Mouse (Mus musculus) kidney, adult 2 months (tissue): ENCODE results near the gene AW011738. TPM values are rescaled to one million over a fixed set of nuclear protein-coding genes. Genes with fewer than 3 reads are reported as not detected.
A peak's percentile ranks its signal among the peaks of the same experiment; 100 is the strongest.

ENCODE experiments used
- DNase-seq: peaks from one replicate; pipeline ENCODE4 v3.0.0; 2021
- H3K27ac ChIP-seq: fragments of 200-500 bp; 2 replicates; pipeline ENCODE4 v1.5.1; 2012; ENCODE audit warnings: low read depth, low read length, control low read depth, inconsistent platforms; ENCODE audit not compliant: insufficient read depth
- H3K27me3 ChIP-seq: fragments of 200-500 bp; replicated peaks from 2 replicates; pipeline ENCODE4 v1.6.1; 2012; ENCODE audit warnings: mild to moderate bottlenecking, moderate library complexity, low read length, inconsistent platforms; ENCODE audit not compliant: control insufficient read depth, insufficient read depth
- H3K36me3 ChIP-seq: fragments of 200-500 bp; 2 replicates; pipeline ENCODE4 v1.6.1; 2012; ENCODE audit warnings: mild to moderate bottlenecking, moderate library complexity, low read length, inconsistent platforms; ENCODE audit not compliant: control insufficient read depth, insufficient read depth
- H3K4me1 ChIP-seq: fragments of 200-500 bp; 2 replicates; pipeline ENCODE4 v1.6.1; 2011; ENCODE audit warnings: low read length; ENCODE audit not compliant: control insufficient read depth, insufficient read depth
- H3K4me3 ChIP-seq: fragments of 200-500 bp; 2 replicates; pipeline ENCODE4 v1.5.1; 2011; ENCODE audit warnings: mild to moderate bottlenecking, low read depth, low read length, control low read depth; ENCODE audit not compliant: insufficient read depth
- CTCF ChIP-seq: fragments of 200-500 bp; conservative IDR thresholded peaks from 2 replicates; pipeline ENCODE4 v1.5.1; 2011; ENCODE audit warnings: low read depth, mild to moderate bottlenecking, control low read depth, low read length, moderate library complexity, mixed read lengths; ENCODE audit not compliant: insufficient read depth, insufficient read length
- POLR2A ChIP-seq: fragments of 200-500 bp; IDR thresholded peaks from one replicate; pipeline ENCODE4 v1.6.1; 2011; ENCODE audit warnings: low read depth, low read length, control low read depth
- WGBS: fragments of 180-500 bp; shearing (Covaris S2); methylation state at CpG from one replicate; pipeline ENCODE4 v1.1.7; 2018; 5-methylcytosine and 5-hydroxymethylcytosine counted together
- polyA plus RNA-seq: library from polyadenylated mRNA; depleted of rRNA; stranded (reverse); fragments of >200 nt; gene quantifications from 2 replicates; pipeline ENCODE4 v1.2.3, GENCODE M21; 2012; rRNA removed

AW011738 gene
- polyA plus RNA-seq, 1 experiment, result 1.9 TPM

- Histone ChIP-seq H3K27me3 (no peaks in the 10 kb centered on the region), H3K36me3 (no peaks in the 10 kb centered on the region; the same call in 1 of the 2 replicates), H3K4me1 (peaks cover 8% of the 10 kb centered on the region; the same call in 1 of the 2 replicates), H3K27ac (no peak overlapping the region), H3K4me3 (no peak overlapping the region)
- TF ChIP-seq POLR2A, result no peak
- TF ChIP-seq CTCF, result no peak
- WGBS, result 74% methylated on average over 11 of the region's 11 CpGs
- DNase-seq, result no peak
Measured at GRCm38 (mm10) chr4:156249567-156249966, 46.5 kb downstream of the AW011738 start.

GRCm38 (mm10) chr4:156251081-156251480, 48.0 kb downstream of the AW011738 start:
- H3K4me1 ChIP-seq, result peaks cover 8% of the 10 kb centered on the region; the same call in 1 of the 2 replicates
- no peaks in the 10 kb centered on the region; the same call in 1 of the 2 replicates for H3K36me3 ChIP-seq
- TF ChIP-seq POLR2A (no peak), CTCF (no peak)
- H3K4me3 ChIP-seq, result no peak overlapping the region
- no peak overlapping the region for H3K27ac ChIP-seq
- DNase-seq, result peak; percentile 11
- no peaks in the 10 kb centered on the region for H3K27me3 ChIP-seq
- 35% methylated on average over 8 of the region's 8 CpGs for WGBS

GRCm38 (mm10) chr4:156252140-156252539, 49.0 kb downstream of the AW011738 start:
- 51% methylated on average over 7 of the region's 7 CpGs for WGBS
- H3K4me3 ChIP-seq, result no peak overlapping the region
- H3K27ac ChIP-seq, result no peak overlapping the region
- H3K27me3 ChIP-seq, result no peaks in the 10 kb centered on the region
- no peak for DNase-seq
- H3K4me1 ChIP-seq, result peaks cover 8% of the 10 kb centered on the region; the same call in 1 of the 2 replicates
- TF ChIP-seq POLR2A (no peak), CTCF (no peak)
- no peaks in the 10 kb centered on the region for H3K36me3 ChIP-seq

- WGBS, result 48% methylated on average over 3 of the region's 3 CpGs
- Histone ChIP-seq H3K27me3 (no peaks in the 10 kb centered on the region), H3K27ac (no peak overlapping the region), H3K4me1 (peaks cover 8% of the 10 kb centered on the region; the same call in 1 of the 2 replicates), H3K4me3 (no peak overlapping the region), H3K36me3 (no peaks in the 10 kb centered on the region)
- DNase-seq, result no peak
- TF ChIP-seq CTCF (no peak), POLR2A (no peak)
Measured at GRCm38 (mm10) chr4:156252619-156253018, 49.5 kb downstream of the AW011738 start.

- no peaks in the 10 kb centered on the region for H3K27me3 ChIP-seq
- no peak overlapping the region for H3K27ac ChIP-seq
- no peak for DNase-seq
- no peak for TF ChIP-seq POLR2A
- TF ChIP-seq CTCF, result no peak
- WGBS, result 53% methylated on average over 7 of the region's 7 CpGs
- peaks cover 8% of the 10 kb centered on the region; the same call in 1 of the 2 replicates for H3K4me1 ChIP-seq
- no peaks in the 10 kb centered on the region for H3K36me3 ChIP-seq
- H3K4me3 ChIP-seq, result no peak overlapping the region
Measured at GRCm38 (mm10) chr4:156253043-156253442, 49.9 kb downstream of the AW011738 start.

GRCm38 (mm10) chr4:156254361-156255077, 51.4 kb downstream of the AW011738 start:
- 7% methylated on average over 30 of the region's 30 CpGs for WGBS
- no peaks in the 10 kb centered on the region for H3K27me3 ChIP-seq
- no peak overlapping the region for H3K4me3 ChIP-seq
- no peak for TF ChIP-seq CTCF
- no peak for TF ChIP-seq POLR2A
- no peak overlapping the region for H3K27ac ChIP-seq
- no peak for DNase-seq
- H3K4me1 ChIP-seq, result peaks cover 8% of the 10 kb centered on the region; the same call in 1 of the 2 replicates
- no peaks in the 10 kb centered on the region for H3K36me3 ChIP-seq

Other genes starting within 250 kb of the AW011738 start
- 104 and 107 TPM in 2 replicates for gene C1qtnf12, start 241.0 kb upstream of the AW011738 start, polyA plus RNA-seq
- 4.5 and 5.0 TPM in 2 replicates for gene B3galt6, start 210.7 kb upstream of the AW011738 start, polyA plus RNA-seq
- 55.1 and 60.4 TPM in 2 replicates for gene Sdf4, start 210.4 kb upstream of the AW011738 start, polyA plus RNA-seq
- 1.6 and 3.8 TPM in 2 replicates for gene Tnfrsf4, start 189.5 kb upstream of the AW011738 start, polyA plus RNA-seq
- gene Tnfrsf18, start 177.1 kb upstream of the AW011738 start, polyA plus RNA-seq, result 0.95 and 4.0 TPM in 2 replicates
- gene Ttll10, start 143.9 kb upstream of the AW011738 start, polyA plus RNA-seq, result 20.7 and 27.5 TPM in 2 replicates
- 8.7 and 11.7 TPM in 2 replicates for gene 9430015G10Rik, start 93.3 kb upstream of the AW011738 start, polyA plus RNA-seq
- gene Rnf223, start 72.8 kb upstream of the AW011738 start, polyA plus RNA-seq, result 0.15 and 0.31 TPM in 2 replicates
- gene Agrn, start 5.8 kb upstream of the AW011738 start, polyA plus RNA-seq, result 98.6 and 115 TPM in 2 replicates
- 11.1 and 17.8 TPM in 2 replicates for gene Isg15, start 2.5 kb upstream of the AW011738 start, polyA plus RNA-seq
- gene Perm1, start 12.6 kb downstream of the AW011738 start, polyA plus RNA-seq, result 4.6 and 5.6 TPM in 2 replicates
- 34.8 and 41.2 TPM in 2 replicates for gene Plekhn1, start 31.6 kb downstream of the AW011738 start, polyA plus RNA-seq
- gene Noc2l, start 32.7 kb downstream of the AW011738 start, polyA plus RNA-seq, result 46.1 and 46.5 TPM in 2 replicates
- gene Samd11, start 52.4 kb downstream of the AW011738 start, polyA plus RNA-seq, result 0.29 and 0.39 TPM in 2 replicates
- not detected in 2 replicates for gene Vmn2r-ps159, start 127.8 kb downstream of the AW011738 start, polyA plus RNA-seq